Mouse (Mus musculus) neural tube, embryonic 12.5 days (tissue): ENCODE measurements around the gene Rasgrp3. TPM values are rescaled to one million over a fixed set of nuclear protein-coding genes. Genes with fewer than 3 reads are reported as not detected.

Experiments used
- ATAC-seq: fragments of 200-750 bp; cut with Nextera tagmentation; 2 replicates; pipeline ENCODE4 v1.8.0; 2017; ENCODE audit warnings: low read depth, mild to moderate bottlenecking, moderate TSS enrichment, moderate library complexity; ENCODE audit not compliant: low FRiP score
- H3K27ac ChIP-seq: fragments of 300-500 bp; sonication (generic); 2 replicates; pipeline ENCODE4 v1.5.1; 2016
- H3K27me3 ChIP-seq: fragments of 300-500 bp; sonication (generic); replicated peaks from 2 replicates; pipeline ENCODE4 v1.6.1; 2016; ENCODE audit warnings: mild to moderate bottlenecking
- H3K36me3 ChIP-seq: fragments of 300-500 bp; sonication (generic); 2 replicates; pipeline ENCODE4 v1.6.1; 2016; ENCODE audit warnings: mild to moderate bottlenecking
- H3K4me1 ChIP-seq: fragments of 300-500 bp; sonication (generic); 2 replicates; pipeline ENCODE4 v1.6.1; 2016
- H3K4me2 ChIP-seq: fragments of 300-500 bp; sonication (generic); replicated peaks from 2 replicates; pipeline ENCODE4 v1.6.1; 2016; ENCODE audit warnings: mild to moderate bottlenecking
- H3K4me3 ChIP-seq: fragments of 300-500 bp; sonication (generic); 2 replicates; pipeline ENCODE4 v1.5.1; 2016
- H3K9ac ChIP-seq: fragments of 300-500 bp; sonication (generic); 2 replicates; pipeline ENCODE4 v1.6.1; 2016; ENCODE audit warnings: mild to moderate bottlenecking
- H3K9me3 ChIP-seq: fragments of 300-500 bp; sonication (generic); 2 replicates; pipeline ENCODE4 v1.6.1; 2016; ENCODE audit warnings: mild to moderate bottlenecking
- WGBS: fragments of 180-500 bp; shearing (Covaris S2); methylation state at CpG from one replicate; pipeline ENCODE4 v1.1.7; 2016; 5-methylcytosine and 5-hydroxymethylcytosine counted together
- polyA plus RNA-seq: library from polyadenylated mRNA; unstranded; fragments of >200 nt; fragmentation: Nextera tagmentation; extraction: Ambion mirVana; gene quantifications from 2 replicates; pipeline ENCODE4 v1.2.1, GENCODE M21; 2016

The Rasgrp3 gene
- polyA plus RNA-seq, 1 experiment from 2014 or later = 9.1 TPM

DNA sequence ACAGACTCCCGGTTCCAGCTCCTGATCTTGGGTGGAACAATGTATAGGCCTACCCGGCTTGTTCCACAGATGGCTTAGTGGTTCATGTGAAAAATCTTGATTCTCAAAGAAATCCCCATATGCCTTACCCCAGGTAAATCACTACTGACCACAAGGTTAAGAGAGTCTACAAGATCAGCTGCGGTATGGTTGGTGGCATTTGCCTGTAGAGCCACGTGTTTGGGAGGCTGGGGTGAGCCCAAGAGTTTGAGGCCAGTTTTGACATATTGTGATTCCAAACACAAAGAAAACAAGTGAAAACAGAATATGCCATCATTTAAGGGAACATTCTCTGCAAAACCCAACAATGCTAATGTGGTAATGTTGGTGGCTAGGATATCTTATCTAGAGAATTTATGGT lies 99.9 kb downstream of the Rasgrp3 start:
- Histone ChIP-seq H3K9ac (no peak overlapping the region), H3K9me3 (no peaks in the 10 kb centered on the region), H3K4me2 (no peak overlapping the region), H3K36me3 (peaks cover 20% of the 10 kb centered on the region), H3K27me3 (no peaks in the 10 kb centered on the region), H3K4me1 (0 out of 2 replicates have a peak, but pooled peaks cover 4% of the 10 kb centered on the region), H3K27ac (no peak overlapping the region), H3K4me3 (no peak overlapping the region)
- 97% methylated on average over 4 of the region's 4 CpGs for WGBS
- no peak for ATAC-seq

DNA sequence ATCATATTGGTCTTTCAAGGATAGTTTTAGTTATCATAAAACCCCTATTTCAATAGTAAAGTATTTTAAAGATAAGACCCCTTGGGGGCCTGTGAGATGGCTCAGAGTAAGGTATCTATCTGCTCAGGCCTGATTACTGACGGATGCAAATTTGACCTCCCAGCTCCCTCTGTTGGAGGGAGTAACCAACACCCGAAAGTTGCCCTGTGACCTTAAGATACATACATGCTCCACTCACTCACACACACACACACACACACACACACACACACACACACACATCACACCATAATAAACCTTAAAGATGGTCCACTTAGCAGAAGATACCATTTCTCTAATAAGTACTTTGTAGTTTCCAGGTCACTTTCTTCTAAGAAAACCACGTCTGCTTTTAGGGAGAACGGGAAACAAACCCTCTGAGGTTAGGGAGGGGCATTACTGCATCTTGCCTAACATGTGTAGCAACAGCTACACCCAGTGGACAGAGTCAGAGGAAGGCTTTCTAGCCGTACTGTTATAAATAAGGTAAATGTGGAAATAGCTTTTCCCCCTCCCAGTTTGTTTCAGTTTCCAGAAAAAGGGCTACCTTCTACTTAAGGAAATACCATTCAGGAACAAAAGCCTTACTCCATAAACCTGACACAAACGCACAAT lies 100.8 kb downstream of the Rasgrp3 start:
- no peak for ATAC-seq
- H3K9ac ChIP-seq = no peak overlapping the region
- 48% methylated on average over 6 of the region's 6 CpGs for WGBS

DNA sequence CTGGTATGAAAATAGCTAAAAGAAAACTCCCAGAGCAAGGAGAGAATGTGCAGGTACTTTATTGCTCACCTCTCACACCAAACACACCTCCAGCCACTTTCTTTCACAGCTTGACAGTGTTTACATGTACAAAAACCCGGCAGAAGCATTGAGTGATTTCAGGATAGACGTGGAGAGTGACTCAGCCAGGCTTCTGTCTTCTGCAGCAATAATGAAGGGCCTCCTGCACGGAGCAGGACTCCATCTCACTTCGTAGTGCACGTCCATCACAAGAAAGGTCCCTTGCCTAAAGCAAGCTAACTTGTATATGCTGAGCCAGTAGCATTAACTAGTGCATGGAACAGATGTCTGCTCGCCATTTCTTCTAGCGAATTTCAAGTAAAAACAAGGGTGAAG lies 101.4 kb downstream of the Rasgrp3 start:
- Histone ChIP-seq H3K4me3 (no peak overlapping the region), H3K4me2 (no peak overlapping the region), H3K4me1 (0 out of 2 replicates have a peak, but pooled peaks cover 4% of the 10 kb centered on the region), H3K9me3 (no peaks in the 10 kb centered on the region), H3K27ac (no peak overlapping the region), H3K9ac (no peak overlapping the region), H3K27me3 (no peaks in the 10 kb centered on the region), H3K36me3 (peaks cover 20% of the 10 kb centered on the region)
- no peak for ATAC-seq
- 87% methylated on average over 7 of the region's 7 CpGs for WGBS

More for the DNA sequence above, 100.8 kb downstream of the Rasgrp3 start:
- Histone ChIP-seq H3K27ac (no peak overlapping the region), H3K36me3 (peaks cover 20% of the 10 kb centered on the region), H3K4me3 (no peak overlapping the region), H3K27me3 (no peaks in the 10 kb centered on the region), H3K9me3 (no peaks in the 10 kb centered on the region), H3K4me2 (no peak overlapping the region), H3K4me1 (0 out of 2 replicates have a peak, but pooled peaks cover 4% of the 10 kb centered on the region)

DNA sequence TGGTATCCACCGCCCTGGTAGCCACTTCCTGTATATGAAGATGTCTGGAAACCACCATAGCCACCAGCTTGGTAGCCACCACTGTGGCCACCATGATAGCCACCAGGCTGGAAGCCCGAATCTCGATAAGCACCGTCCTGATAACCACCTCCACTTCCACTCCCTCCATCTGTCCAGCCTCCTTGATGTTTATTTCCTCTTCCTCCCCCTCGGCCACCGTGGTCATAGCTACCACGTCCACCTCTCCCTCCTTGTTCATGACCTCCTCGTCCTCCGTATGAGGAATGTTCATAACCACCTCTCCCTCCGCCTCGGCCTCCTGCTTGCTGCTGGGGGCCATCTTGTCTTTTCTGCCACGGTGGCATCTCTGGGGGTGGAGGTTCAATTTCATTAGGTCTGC lies 102.7 kb downstream of the Rasgrp3 start:
- no peak for ATAC-seq
- no peak overlapping the region for H3K27ac ChIP-seq
- H3K9me3 ChIP-seq = no peaks in the 10 kb centered on the region
- H3K4me3 ChIP-seq = no peak overlapping the region
- peaks cover 20% of the 10 kb centered on the region for H3K36me3 ChIP-seq
- 0 out of 2 replicates have a peak, but pooled peaks cover 4% of the 10 kb centered on the region for H3K4me1 ChIP-seq
- H3K4me2 ChIP-seq = no peak overlapping the region
- 96% methylated on average over 12 of the region's 12 CpGs for WGBS
- no peak overlapping the region for H3K9ac ChIP-seq
- H3K27me3 ChIP-seq = no peaks in the 10 kb centered on the region

DNA sequence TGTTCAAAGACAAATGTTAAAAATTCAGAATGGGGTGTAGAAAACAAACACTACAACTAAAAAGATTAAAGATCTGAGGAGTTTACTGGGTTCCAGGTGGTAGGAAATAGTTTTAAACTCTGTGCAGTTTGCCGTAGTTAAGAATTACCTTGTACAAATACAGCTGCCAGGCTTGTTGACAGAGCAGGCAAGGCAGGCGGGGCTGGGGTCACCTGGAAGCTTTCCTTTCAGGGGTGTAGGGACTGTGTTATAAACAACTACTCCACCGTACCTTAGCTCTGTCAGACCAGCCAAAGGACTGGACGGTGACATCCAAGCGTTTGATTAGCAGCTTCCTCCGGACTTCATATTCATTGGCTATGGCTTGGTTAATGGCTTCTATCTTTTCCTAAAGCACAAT lies 103.4 kb downstream of the Rasgrp3 start:
- H3K4me3 ChIP-seq = no peak overlapping the region
- no peak overlapping the region for H3K4me2 ChIP-seq
- H3K9ac ChIP-seq = no peak overlapping the region
- WGBS = 94% methylated on average over 6 of the region's 6 CpGs
- no peaks in the 10 kb centered on the region for H3K9me3 ChIP-seq
- no peaks in the 10 kb centered on the region for H3K27me3 ChIP-seq
- ATAC-seq = no peak
- H3K4me1 ChIP-seq = 0 out of 2 replicates have a peak, but pooled peaks cover 4% of the 10 kb centered on the region
- H3K27ac ChIP-seq = no peak overlapping the region
- peaks cover 20% of the 10 kb centered on the region for H3K36me3 ChIP-seq

DNA sequence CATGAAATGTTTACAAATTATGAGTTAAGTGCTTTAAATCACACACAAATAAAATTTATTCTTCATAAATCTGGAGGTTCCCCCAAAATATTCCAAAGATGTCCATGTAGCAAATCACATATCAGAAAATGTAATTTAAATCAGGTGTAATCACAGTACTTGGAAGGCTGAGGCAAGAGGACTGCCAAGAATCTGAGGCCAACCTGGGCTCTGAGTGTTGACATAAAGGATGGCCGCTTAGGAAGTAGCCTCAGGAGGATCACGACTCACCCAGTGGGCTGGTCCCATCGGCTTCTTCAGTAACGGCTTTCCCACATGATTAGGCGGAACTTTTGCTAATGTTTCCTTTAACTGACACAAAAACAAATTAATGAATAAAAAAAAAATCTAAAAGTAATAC lies 104.1 kb downstream of the Rasgrp3 start:
- no peak overlapping the region for H3K27ac ChIP-seq
- H3K9ac ChIP-seq = no peak overlapping the region
- no peaks in the 10 kb centered on the region for H3K4me1 ChIP-seq
- H3K4me2 ChIP-seq = no peak overlapping the region
- H3K36me3 ChIP-seq = peaks cover 25% of the 10 kb centered on the region
- WGBS = 89% methylated on average over 5 of the region's 5 CpGs
- no peak overlapping the region for H3K4me3 ChIP-seq
- ATAC-seq = no peak
- H3K27me3 ChIP-seq = no peaks in the 10 kb centered on the region
- no peaks in the 10 kb centered on the region for H3K9me3 ChIP-seq

DNA sequence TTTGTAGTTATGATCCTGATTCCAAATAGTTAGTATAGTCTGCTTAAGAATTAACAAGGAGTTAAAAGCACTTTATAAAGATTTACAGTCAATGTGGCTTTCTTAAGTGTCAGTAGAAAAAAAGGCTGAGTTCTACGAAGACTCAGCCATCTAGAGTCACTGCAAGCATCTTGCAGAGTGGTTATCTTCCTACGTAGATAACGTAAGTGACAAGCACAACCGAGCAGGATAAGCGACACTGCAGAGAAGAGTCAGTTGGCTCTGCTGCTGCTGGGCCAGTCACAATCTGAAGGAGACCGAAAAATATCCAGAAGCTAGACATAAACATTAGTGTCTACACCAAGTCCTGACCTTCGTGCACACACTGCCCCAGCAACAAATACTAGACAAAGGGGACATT lies 107.7 kb downstream of the Rasgrp3 start:
- Histone ChIP-seq H3K4me1 (no peaks in the 10 kb centered on the region), H3K27ac (no peak overlapping the region), H3K36me3 (peaks cover 32% of the 10 kb centered on the region), H3K4me3 (no peak overlapping the region), H3K9ac (no peak overlapping the region), H3K27me3 (no peaks in the 10 kb centered on the region), H3K9me3 (no peaks in the 10 kb centered on the region), H3K4me2 (no peak overlapping the region)
- WGBS = 90% methylated on average over 7 of the region's 7 CpGs
- no peak for ATAC-seq

DNA sequence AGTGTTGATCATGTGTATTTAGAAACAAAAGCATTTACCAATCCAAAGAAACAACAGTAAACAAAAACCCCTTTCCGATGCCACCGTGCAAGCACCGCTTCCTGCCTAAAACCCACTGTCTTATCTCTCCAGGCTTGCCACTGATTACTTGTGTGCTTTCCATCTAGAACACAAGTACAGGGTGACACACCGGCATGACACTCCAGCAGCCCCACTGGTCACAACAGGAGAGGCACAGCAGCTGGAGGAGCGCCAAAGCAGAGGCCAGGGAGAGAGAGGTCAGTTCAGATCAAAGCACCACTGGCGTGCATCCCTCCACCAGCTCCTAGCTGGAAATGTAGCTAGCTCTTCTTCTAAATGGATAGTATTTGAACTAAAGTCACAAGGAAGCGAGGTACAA lies 108.6 kb downstream of the Rasgrp3 start:
- no peaks in the 10 kb centered on the region for H3K9me3 ChIP-seq
- H3K4me3 ChIP-seq = no peak overlapping the region
- peaks cover 24% of the 10 kb centered on the region for H3K36me3 ChIP-seq
- H3K27ac ChIP-seq = no peak overlapping the region
- H3K27me3 ChIP-seq = no peaks in the 10 kb centered on the region
- WGBS = 92% methylated on average over 7 of the region's 7 CpGs
- no peaks in the 10 kb centered on the region for H3K4me1 ChIP-seq
- H3K9ac ChIP-seq = no peak overlapping the region
- no peak overlapping the region for H3K4me2 ChIP-seq
- ATAC-seq = no peak

DNA sequence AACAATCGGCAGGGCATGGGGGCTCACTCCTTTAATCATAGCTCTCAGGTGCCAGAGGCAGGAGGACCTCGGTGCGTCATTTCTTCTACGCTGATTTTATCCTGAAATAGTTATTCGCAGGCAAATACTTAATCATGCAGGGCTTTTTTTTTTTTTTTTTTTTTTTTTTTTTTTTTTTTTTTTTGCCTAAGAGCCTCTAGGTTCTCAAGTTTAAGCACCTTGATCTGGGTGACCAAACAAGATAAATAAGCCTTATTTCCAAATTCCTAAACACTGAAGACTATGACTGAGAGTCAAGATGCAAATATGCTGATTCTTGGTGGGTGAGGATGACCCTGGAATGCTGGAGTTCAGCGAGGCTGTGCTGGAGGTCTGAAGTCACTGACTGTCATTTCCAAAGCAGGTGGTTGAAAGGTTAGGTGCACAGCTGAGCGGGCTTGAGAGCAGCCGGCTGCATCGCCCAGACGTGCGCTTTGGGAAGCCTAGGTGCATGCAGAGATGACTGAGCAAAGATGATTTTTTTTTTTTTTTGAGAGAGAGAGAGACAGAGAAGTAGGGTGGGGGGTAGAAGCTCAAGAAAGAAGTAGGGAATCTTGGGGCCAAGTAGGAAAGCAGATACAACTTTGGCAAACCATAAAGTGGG lies 115.2 kb downstream of the Rasgrp3 start:
- H3K4me3 ChIP-seq = peak overlapping the region; percentile 82
- peak; percentile 7 for ATAC-seq
- H3K27me3 ChIP-seq = no peaks in the 10 kb centered on the region
- WGBS = 45% methylated on average over 11 of the region's 11 CpGs
- peak overlapping the region; percentile 72 for H3K4me2 ChIP-seq
- no peaks in the 10 kb centered on the region for H3K9me3 ChIP-seq
- peaks cover 3% of the 10 kb centered on the region; the same call in 1 of the 2 replicates for H3K4me1 ChIP-seq
- H3K36me3 ChIP-seq = peaks cover 10% of the 10 kb centered on the region
- H3K9ac ChIP-seq = peak overlapping the region; percentile 78
- H3K27ac ChIP-seq = no peak overlapping the region

DNA sequence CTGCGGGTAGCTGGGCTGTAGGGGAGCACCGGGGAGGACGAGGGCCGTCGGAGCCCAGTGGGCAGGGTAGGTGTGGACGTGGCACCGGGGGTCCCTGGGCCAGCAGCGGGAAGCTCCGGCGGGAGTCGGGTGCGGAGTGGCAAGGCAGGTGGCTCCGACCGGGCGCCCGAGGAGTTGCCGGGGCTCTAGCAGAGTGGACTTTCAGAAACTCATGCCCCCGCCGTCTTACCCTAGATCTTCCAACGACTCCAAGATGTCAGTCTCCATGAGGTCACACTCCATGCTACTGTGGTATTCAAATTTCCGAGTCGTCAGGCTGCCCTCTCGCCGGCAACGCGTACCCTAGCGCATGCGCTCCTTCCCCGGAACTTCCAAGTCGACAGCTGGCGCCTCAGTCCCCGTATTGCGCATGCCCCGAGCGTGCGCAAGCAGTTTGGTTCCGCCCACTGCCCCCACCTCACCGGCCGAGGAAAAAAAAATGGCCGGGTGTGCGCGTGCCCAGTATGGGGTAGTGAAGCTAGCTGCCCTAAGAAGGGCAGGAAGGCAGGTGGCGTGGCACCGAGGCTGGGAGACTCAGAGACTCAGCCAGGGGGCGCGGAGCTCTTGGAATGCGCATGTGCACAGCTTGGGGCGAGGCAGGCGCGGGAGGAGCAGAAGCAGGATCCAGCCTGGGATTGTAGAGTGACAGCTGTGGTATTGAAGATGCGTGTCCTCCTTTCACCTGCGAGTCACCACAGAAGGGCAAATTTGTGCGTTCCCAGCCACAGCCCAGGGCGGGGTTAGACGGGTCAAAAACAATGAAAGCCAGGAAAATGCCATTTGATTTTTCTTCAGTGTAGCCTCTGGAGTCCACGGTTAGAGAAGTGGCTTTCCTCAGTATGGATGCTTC lies 116.1 kb downstream of the Rasgrp3 start, which contains the start of gene Fam98a:
Fam98a (minus strand) TSS at position 435 of the 889 bp plus-strand sequence.
- peak; percentile 99 for ATAC-seq
- under 1% methylated on average over 56 of the region's 56 CpGs for WGBS
- Histone ChIP-seq H3K27ac (0 out of 2 replicates have a peak within 1 kb of the TSS, but pooled peaks have one; percentile 20), H3K36me3 (peaks cover 2% of the 10 kb centered on the region), H3K4me3 (peak within 1 kb of the TSS; percentile 82), H3K9ac (peak within 1 kb of the TSS; percentile 78), H3K9me3 (no peaks in the 10 kb centered on the region), H3K4me1 (peaks cover 3% of the 10 kb centered on the region; the same call in 1 of the 2 replicates), H3K27me3 (no peaks in the 10 kb centered on the region), H3K4me2 (peak within 1 kb of the TSS; percentile 72)

DNA sequence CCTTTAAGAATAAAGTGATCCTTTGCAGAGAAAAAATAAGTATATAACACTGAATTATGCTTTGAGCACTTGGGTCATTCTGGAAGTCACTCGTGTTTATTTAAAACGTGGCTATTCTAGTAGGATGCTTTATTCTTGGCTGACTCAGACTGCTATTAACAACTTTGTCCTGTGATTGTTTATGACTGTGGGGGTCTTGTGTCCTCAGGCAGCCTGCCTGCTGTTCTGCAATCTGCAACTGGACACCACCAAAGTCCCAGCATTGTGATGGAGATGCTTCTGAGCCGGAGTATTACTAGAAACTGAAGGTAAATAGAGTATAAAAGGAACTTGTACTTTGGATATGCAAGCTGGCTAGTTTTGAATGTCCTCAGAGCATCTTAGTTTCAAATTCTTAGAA lies 121.3 kb downstream of the Rasgrp3 start:
- H3K4me1 ChIP-seq = no peaks in the 10 kb centered on the region
- H3K9me3 ChIP-seq = no peaks in the 10 kb centered on the region
- WGBS = 12% methylated on average over 3 of the region's 3 CpGs
- H3K4me3 ChIP-seq = no peak overlapping the region
- H3K36me3 ChIP-seq = no peaks in the 10 kb centered on the region
- no peaks in the 10 kb centered on the region for H3K27me3 ChIP-seq
- no peak overlapping the region for H3K27ac ChIP-seq
- ATAC-seq = no peak
- no peak overlapping the region for H3K4me2 ChIP-seq
- H3K9ac ChIP-seq = no peak overlapping the region

DNA sequence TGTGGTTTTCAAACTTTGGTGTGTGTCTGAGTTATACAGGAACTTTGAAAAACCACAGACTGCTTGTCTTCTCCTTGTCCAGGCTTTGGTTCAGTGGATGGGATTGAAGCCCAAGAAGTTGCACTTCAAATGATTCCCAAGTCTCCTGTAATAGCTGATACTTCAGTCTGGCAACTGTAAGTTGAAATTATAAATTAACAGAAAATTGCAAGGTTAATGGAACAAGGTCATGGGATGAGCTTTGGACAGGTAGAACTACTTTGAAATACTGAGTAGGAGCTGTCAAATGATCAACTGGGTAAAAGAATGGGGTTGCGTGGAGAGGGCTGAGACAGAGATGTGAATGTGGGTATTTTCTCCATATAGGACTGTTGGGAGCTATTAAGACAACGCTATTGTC lies 122.3 kb downstream of the Rasgrp3 start:
- Histone ChIP-seq H3K9me3 (no peaks in the 10 kb centered on the region), H3K9ac (no peak overlapping the region), H3K4me2 (no peak overlapping the region), H3K27me3 (no peaks in the 10 kb centered on the region), H3K36me3 (no peaks in the 10 kb centered on the region), H3K4me1 (no peaks in the 10 kb centered on the region), H3K27ac (no peak overlapping the region), H3K4me3 (no peak overlapping the region)
- ATAC-seq = no peak
- 91% methylated on average over 2 of the region's 2 CpGs for WGBS
